Mouse (Mus musculus): ENCODE measurements at regions not wholly inside any gene's neighbourhood (a gene's known extent, or its start where the extent isn't known, plus 50 kb on each side); places are given as distances from the start of the nearest gene placed in this dataset.
A peak's percentile ranks its signal among the peaks of the same experiment; 100 is the strongest.

- 86% methylated on average over 3 of the region's 3 CpGs for WGBS
- DNase-seq (ENCODE audit: low spot score) (no peak), ATAC-seq (ENCODE audit: insufficient read depth, low FRiP score, low TSS enrichment) (no peak)
- Histone ChIP-seq H3K27ac (ENCODE audit: low read depth, low read length) (no peak overlapping the region), H3K27me3 (ENCODE audit: control insufficient read depth, insufficient read depth, low read length) (no peaks in the 10 kb centered on the region), H3K36me3 (ENCODE audit: control insufficient read depth, insufficient read depth, low read length) (no peaks in the 10 kb centered on the region), H3K9me3 (ENCODE audit: control insufficient read depth, low read length) (no peaks in the 10 kb centered on the region), H3K4me3 (ENCODE audit: low read depth, low read length) (no peak overlapping the region), H3K4me2 (ENCODE audit: low read depth) (no peak overlapping the region), H3K4me1 (ENCODE audit: control insufficient read depth, insufficient read depth, low read length) (no peaks in the 10 kb centered on the region), H3K9ac (ENCODE audit: low read length) (no peak overlapping the region)
Observed at GRCm38 (mm10) chr2:94772801-94773200, 334.9 kb upstream of the Api5 start.

GRCm38 (mm10) chr2:94772268-94772667 lies 334.3 kb upstream of the Api5 start:
- ATAC-seq (ENCODE audit: insufficient read depth, low FRiP score, low TSS enrichment) (no peak), DNase-seq (ENCODE audit: low spot score) (no peak)
- no peak overlapping the region for H3K9ac ChIP-seq (ENCODE audit: low read length)
- no peaks in the 10 kb centered on the region for H3K36me3 ChIP-seq (ENCODE audit: control insufficient read depth, insufficient read depth, low read length)
- no peak overlapping the region for H3K4me2 ChIP-seq (ENCODE audit: low read depth)
- no peaks in the 10 kb centered on the region for H3K9me3 ChIP-seq (ENCODE audit: control insufficient read depth, low read length)
- no peak overlapping the region for H3K4me3 ChIP-seq (ENCODE audit: low read depth, low read length)
- H3K4me1 ChIP-seq (ENCODE audit: control insufficient read depth, insufficient read depth, low read length): no peaks in the 10 kb centered on the region
- WGBS: 71% methylated on average over 4 of the region's 4 CpGs
- H3K27ac ChIP-seq (ENCODE audit: low read depth, low read length): no peak overlapping the region
- H3K27me3 ChIP-seq (ENCODE audit: control insufficient read depth, insufficient read depth, low read length): no peaks in the 10 kb centered on the region

GRCm38 (mm10) chr2:94766524-94766923 lies 328.6 kb upstream of the Api5 start:
- no peak for DNase-seq (ENCODE audit: low spot score)
- WGBS: 90% methylated on average over 2 of the region's 2 CpGs
- Histone ChIP-seq H3K9ac (ENCODE audit: low read length) (no peak overlapping the region), H3K27ac (ENCODE audit: low read depth, low read length) (no peak overlapping the region), H3K4me1 (ENCODE audit: control insufficient read depth, insufficient read depth, low read length) (no peaks in the 10 kb centered on the region), H3K4me2 (ENCODE audit: low read depth) (no peak overlapping the region), H3K27me3 (ENCODE audit: control insufficient read depth, insufficient read depth, low read length) (no peaks in the 10 kb centered on the region), H3K9me3 (ENCODE audit: control insufficient read depth, low read length) (no peaks in the 10 kb centered on the region), H3K36me3 (ENCODE audit: control insufficient read depth, insufficient read depth, low read length) (no peaks in the 10 kb centered on the region), H3K4me3 (ENCODE audit: low read depth, low read length) (no peak overlapping the region)
- ATAC-seq (ENCODE audit: insufficient read depth, low FRiP score, low TSS enrichment): no peak

GRCm38 (mm10) chr2:94764852-94765435 lies 327.0 kb upstream of the Api5 start:
- H3K9ac ChIP-seq (ENCODE audit: low read length): no peak overlapping the region
- no peak overlapping the region for H3K4me2 ChIP-seq (ENCODE audit: low read depth)
- 32% methylated on average over 8 of the region's 8 CpGs for WGBS
- no peaks in the 10 kb centered on the region for H3K27me3 ChIP-seq (ENCODE audit: control insufficient read depth, insufficient read depth, low read length)
- no peaks in the 10 kb centered on the region for H3K9me3 ChIP-seq (ENCODE audit: control insufficient read depth, low read length)
- H3K36me3 ChIP-seq (ENCODE audit: control insufficient read depth, insufficient read depth, low read length): no peaks in the 10 kb centered on the region
- no peak overlapping the region for H3K4me3 ChIP-seq (ENCODE audit: low read depth, low read length)
- no peaks in the 10 kb centered on the region for H3K4me1 ChIP-seq (ENCODE audit: control insufficient read depth, insufficient read depth, low read length)
- ATAC-seq (ENCODE audit: insufficient read depth, low FRiP score, low TSS enrichment): peak; percentile 49
- no peak overlapping the region for H3K27ac ChIP-seq (ENCODE audit: low read depth, low read length)
- DNase-seq (ENCODE audit: low spot score): peak; percentile 20

- whole genome bisulfite sequencing: 15% methylated on average over 3 of the region's 3 CpGs
Observed at GRCm38 (mm10) chr2:94764451-94764850, 326.5 kb upstream of the Api5 start.

GRCm38 (mm10) chr2:94748161-94748711 lies 310.3 kb upstream of the Api5 start:
- Histone ChIP-seq H3K4me1 (ENCODE audit: control insufficient read depth, insufficient read depth, low read length) (no peaks in the 10 kb centered on the region), H3K27ac (ENCODE audit: low read depth, low read length) (no peak overlapping the region), H3K36me3 (ENCODE audit: control insufficient read depth, insufficient read depth, low read length) (no peaks in the 10 kb centered on the region), H3K9me3 (ENCODE audit: control insufficient read depth, low read length) (no peaks in the 10 kb centered on the region), H3K27me3 (ENCODE audit: control insufficient read depth, insufficient read depth, low read length) (no peaks in the 10 kb centered on the region), H3K4me3 (ENCODE audit: low read depth, low read length) (no peak overlapping the region), H3K4me2 (ENCODE audit: low read depth) (no peak overlapping the region), H3K9ac (ENCODE audit: low read length) (no peak overlapping the region)
- DNase-seq (ENCODE audit: low spot score) (no peak), ATAC-seq (ENCODE audit: insufficient read depth, low FRiP score, low TSS enrichment) (no peak)
- 89% methylated on average over 3 of the region's 3 CpGs for WGBS

More at GRCm38 (mm10) chr2:94764451-94764850, 326.5 kb upstream of the Api5 start:
- H3K9me3 ChIP-seq (ENCODE audit: control insufficient read depth, low read length): no peaks in the 10 kb centered on the region
- no peaks in the 10 kb centered on the region for H3K4me1 ChIP-seq (ENCODE audit: control insufficient read depth, insufficient read depth, low read length)
- no peak overlapping the region for H3K9ac ChIP-seq (ENCODE audit: low read length)
- 0 out of 2 replicates have a peak, but pooled peaks have one; percentile 26 for ATAC-seq (ENCODE audit: insufficient read depth, low FRiP score, low TSS enrichment)
- H3K27me3 ChIP-seq (ENCODE audit: control insufficient read depth, insufficient read depth, low read length): no peaks in the 10 kb centered on the region
- no peak overlapping the region for H3K4me2 ChIP-seq (ENCODE audit: low read depth)
- H3K4me3 ChIP-seq (ENCODE audit: low read depth, low read length): no peak overlapping the region
- no peaks in the 10 kb centered on the region for H3K36me3 ChIP-seq (ENCODE audit: control insufficient read depth, insufficient read depth, low read length)
- DNase-seq (ENCODE audit: low spot score): no peak
- no peak overlapping the region for H3K27ac ChIP-seq (ENCODE audit: low read depth, low read length)

GRCm38 (mm10) chr2:94729791-94730190 lies 291.9 kb upstream of the Api5 start:
- 82% methylated on average over 5 of the region's 5 CpGs for WGBS
- Histone ChIP-seq H3K9me3 (ENCODE audit: control insufficient read depth, low read length) (no peaks in the 10 kb centered on the region), H3K27me3 (ENCODE audit: control insufficient read depth, insufficient read depth, low read length) (no peaks in the 10 kb centered on the region), H3K27ac (ENCODE audit: low read depth, low read length) (no peak overlapping the region), H3K4me1 (ENCODE audit: control insufficient read depth, insufficient read depth, low read length) (no peaks in the 10 kb centered on the region; the same call in 1 of the 2 replicates), H3K4me3 (ENCODE audit: low read depth, low read length) (no peak overlapping the region), H3K36me3 (ENCODE audit: control insufficient read depth, insufficient read depth, low read length) (no peaks in the 10 kb centered on the region), H3K9ac (ENCODE audit: low read length) (no peak overlapping the region), H3K4me2 (ENCODE audit: low read depth) (no peak overlapping the region)
- ATAC-seq (ENCODE audit: insufficient read depth, low FRiP score, low TSS enrichment) (no peak), DNase-seq (ENCODE audit: low spot score) (no peak)

- Histone ChIP-seq H3K4me1 (ENCODE audit: control insufficient read depth, insufficient read depth, low read length) (no peaks in the 10 kb centered on the region), H3K27me3 (ENCODE audit: control insufficient read depth, insufficient read depth, low read length) (no peaks in the 10 kb centered on the region), H3K9ac (ENCODE audit: low read length) (no peak overlapping the region), H3K9me3 (ENCODE audit: control insufficient read depth, low read length) (no peaks in the 10 kb centered on the region), H3K4me3 (ENCODE audit: low read depth, low read length) (no peak overlapping the region), H3K4me2 (ENCODE audit: low read depth) (no peak overlapping the region), H3K27ac (ENCODE audit: low read depth, low read length) (no peak overlapping the region), H3K36me3 (ENCODE audit: control insufficient read depth, insufficient read depth, low read length) (no peaks in the 10 kb centered on the region)
- WGBS: 56% methylated on average over 1 of the region's 1 CpGs
- ATAC-seq (ENCODE audit: insufficient read depth, low FRiP score, low TSS enrichment): no peak; the same call in 1 of the 2 replicates
- no peak for DNase-seq (ENCODE audit: low spot score)
Observed at GRCm38 (mm10) chr2:94699383-94699782, 261.4 kb upstream of the Api5 start.

- DNase-seq (ENCODE audit: low spot score): no peak
- no peak overlapping the region for H3K4me3 ChIP-seq (ENCODE audit: low read depth, low read length)
- H3K36me3 ChIP-seq (ENCODE audit: control insufficient read depth, insufficient read depth, low read length): no peaks in the 10 kb centered on the region
- H3K4me1 ChIP-seq (ENCODE audit: control insufficient read depth, insufficient read depth, low read length): no peaks in the 10 kb centered on the region
- no peak overlapping the region for H3K4me2 ChIP-seq (ENCODE audit: low read depth)
- ATAC-seq (ENCODE audit: insufficient read depth, low FRiP score, low TSS enrichment): no peak
- H3K27me3 ChIP-seq (ENCODE audit: control insufficient read depth, insufficient read depth, low read length): no peaks in the 10 kb centered on the region
- H3K9me3 ChIP-seq (ENCODE audit: control insufficient read depth, low read length): no peaks in the 10 kb centered on the region
- H3K9ac ChIP-seq (ENCODE audit: low read length): no peak overlapping the region
- WGBS: 87% methylated on average over 3 of the region's 3 CpGs
- no peak overlapping the region for H3K27ac ChIP-seq (ENCODE audit: low read depth, low read length)
Observed at GRCm38 (mm10) chr2:94695212-94695611, 257.3 kb upstream of the Api5 start.
